Mouse (Mus musculus): ENCODE measurements around the gene Rpl23.

Rpl23 gene

DNA sequence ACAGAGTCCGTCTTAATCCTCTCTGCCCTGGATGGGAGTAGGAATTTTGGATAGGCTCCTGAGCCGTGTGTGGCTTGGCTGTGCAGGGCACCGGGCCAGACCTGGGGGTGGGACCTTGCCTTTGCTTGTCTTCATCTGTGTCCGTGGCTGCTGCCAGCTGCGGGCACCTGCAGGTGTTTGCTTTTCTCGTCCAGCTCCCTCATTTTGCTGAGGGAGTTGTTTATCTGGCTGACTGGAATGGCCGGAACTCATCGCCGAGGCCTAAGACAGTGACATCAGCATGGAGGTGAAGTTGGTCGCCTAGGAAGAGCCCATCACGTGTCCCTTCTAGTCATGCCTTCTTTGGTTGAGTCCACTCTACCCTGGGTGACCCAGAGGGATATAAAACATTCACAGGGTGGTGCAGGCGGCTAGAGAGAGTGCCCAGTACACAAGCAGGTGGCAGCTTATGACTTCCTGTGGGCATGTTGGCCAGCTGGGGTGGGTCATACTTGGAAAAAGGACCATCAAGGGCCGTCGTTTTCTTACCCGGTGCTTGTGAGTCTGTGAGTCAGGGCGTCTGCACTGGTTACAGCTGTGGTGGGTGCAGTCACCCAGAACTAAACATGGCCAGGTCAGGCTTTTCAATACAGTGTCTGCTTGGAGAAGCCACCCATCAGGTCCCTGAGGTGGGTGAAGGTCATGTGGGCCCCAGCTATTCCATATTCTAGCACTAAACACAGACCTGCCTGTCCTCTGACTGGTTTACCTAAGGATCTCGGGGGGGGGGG is 31.7 kb upstream of the Rpl23 start:
- DNase-seq (ENCODE audit: low spot score): no peak

DNA sequence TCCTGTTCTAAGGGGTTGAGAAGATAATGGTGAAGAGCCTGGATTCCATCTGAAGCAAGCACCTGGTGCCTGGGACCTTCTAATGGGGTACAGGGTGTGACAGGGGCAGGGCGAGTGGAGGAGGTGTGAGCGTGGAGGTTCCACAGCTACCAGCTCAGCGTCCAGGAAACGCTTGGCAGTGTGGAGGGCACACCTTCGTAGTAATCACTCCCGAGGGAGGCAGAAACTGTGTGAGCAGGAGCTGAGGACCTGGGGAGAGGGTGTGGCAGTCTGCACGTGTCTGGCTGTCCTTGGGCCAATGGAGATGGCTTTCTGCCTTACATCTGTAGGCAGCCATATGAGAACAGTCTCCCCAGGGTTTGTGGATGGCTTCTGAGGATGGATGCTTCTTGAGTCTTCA is 30.8 kb upstream of the Rpl23 start:
- no peak for DNase-seq (ENCODE audit: low spot score)

GRCm38 (mm10) chr11:97812491-97812921 is 30.3 kb upstream of the Rpl23 start:
- DNase-seq (ENCODE audit: low spot score): no peak

GRCm38 (mm10) chr11:97811569-97812362 is 29.5 kb upstream of the Rpl23 start:
- DNase-seq (ENCODE audit: low spot score): no peak

DNA sequence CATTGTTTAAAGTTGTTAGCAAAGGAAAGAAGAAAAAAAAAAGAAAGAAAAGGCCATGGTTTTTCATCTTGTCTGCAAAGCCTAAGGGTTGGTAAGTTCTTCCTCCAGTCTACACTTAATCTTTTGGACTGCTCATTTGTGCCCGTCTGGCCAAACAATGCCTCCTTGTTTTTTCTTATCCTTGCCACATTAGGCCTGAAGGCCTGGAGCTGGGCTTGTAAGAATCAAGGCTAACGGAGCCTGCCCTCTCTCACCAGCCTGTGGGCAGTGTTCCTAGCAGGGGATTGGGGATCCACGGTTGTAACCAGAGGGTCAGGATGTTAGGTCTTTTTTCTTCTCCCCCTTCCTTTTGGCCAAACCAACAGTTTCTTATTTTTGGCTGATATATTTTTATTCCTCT is 28.7 kb upstream of the Rpl23 start:
- DNase-seq (ENCODE audit: low spot score): no peak

DNA sequence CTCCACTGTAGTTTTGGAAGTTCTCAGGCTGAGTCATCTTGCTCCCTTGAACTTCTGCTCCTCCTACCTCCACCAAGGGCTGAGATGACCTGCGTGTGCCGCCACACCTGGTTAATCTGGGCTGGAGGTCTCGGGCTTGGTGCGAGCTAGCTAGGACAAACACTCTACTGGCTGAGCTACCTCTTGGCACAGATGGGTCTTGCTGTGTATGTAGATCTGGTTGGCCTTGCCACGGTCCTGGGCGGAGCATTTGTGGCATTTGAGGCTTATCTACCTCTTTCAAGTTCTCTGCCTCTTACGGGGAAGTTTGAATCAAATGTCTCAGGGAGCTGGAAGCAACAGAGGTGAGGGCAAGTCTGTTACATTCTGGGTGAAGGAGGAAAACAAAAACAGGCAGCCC is 28.1 kb upstream of the Rpl23 start:
- peak; percentile 76 for DNase-seq (ENCODE audit: low spot score)

DNA sequence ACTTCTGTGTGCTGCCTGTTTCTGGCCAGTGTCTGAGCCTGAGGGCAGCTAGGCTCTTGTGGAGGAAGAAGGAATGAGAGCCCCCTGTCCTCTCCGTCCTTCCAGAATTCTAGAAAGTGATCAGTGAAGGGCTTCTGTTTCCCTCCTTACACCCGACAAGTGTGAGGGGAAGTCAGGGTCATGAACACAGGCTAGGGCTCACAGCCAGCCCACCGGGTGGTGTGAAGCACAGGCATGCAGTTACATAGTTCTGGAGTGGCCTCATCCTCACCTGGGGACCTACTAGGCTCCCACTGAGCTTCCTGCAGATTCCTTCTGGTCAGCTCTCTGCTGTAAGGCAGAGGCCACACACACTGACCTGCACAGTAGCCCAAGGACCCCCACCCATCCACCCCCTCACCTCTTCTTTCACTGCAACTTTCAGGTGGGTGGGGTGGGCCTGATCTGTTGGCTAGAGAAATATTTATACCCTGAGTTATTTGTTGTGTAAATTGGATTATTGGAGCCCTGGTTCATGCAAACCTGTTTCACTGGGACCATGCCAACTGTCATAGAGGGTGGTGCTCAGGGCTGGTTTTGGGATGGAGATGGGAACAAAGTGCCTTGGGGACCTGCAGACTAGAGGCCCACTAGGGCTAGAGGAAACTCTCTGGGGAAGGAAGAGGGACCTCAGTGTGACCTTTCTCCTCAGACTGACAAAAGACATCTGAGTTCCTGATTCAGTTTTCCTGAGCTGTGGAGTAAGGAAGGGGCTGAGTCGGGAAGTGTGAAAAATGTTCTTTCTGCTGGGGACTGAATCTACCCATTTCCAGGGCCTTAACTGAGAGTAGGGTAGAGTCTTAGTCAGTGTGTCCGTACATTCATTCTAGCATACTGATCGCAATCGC is 27.2 kb upstream of the Rpl23 start:
- no peak for DNase-seq (ENCODE audit: low spot score)

- DNase-seq (ENCODE audit: low spot score): no peak
Observed at GRCm38 (mm10) chr11:97808621-97809234, 26.5 kb upstream of the Rpl23 start.

GRCm38 (mm10) chr11:97808093-97808492 is 25.9 kb upstream of the Rpl23 start:
- DNase-seq (ENCODE audit: low spot score): peak; percentile 63

GRCm38 (mm10) chr11:97807626-97808025 is 25.4 kb upstream of the Rpl23 start:
- DNase-seq (ENCODE audit: low spot score): no peak

- DNase-seq (ENCODE audit: low spot score): no peak
Observed at GRCm38 (mm10) chr11:97806613-97806964, 24.4 kb upstream of the Rpl23 start.

DNA sequence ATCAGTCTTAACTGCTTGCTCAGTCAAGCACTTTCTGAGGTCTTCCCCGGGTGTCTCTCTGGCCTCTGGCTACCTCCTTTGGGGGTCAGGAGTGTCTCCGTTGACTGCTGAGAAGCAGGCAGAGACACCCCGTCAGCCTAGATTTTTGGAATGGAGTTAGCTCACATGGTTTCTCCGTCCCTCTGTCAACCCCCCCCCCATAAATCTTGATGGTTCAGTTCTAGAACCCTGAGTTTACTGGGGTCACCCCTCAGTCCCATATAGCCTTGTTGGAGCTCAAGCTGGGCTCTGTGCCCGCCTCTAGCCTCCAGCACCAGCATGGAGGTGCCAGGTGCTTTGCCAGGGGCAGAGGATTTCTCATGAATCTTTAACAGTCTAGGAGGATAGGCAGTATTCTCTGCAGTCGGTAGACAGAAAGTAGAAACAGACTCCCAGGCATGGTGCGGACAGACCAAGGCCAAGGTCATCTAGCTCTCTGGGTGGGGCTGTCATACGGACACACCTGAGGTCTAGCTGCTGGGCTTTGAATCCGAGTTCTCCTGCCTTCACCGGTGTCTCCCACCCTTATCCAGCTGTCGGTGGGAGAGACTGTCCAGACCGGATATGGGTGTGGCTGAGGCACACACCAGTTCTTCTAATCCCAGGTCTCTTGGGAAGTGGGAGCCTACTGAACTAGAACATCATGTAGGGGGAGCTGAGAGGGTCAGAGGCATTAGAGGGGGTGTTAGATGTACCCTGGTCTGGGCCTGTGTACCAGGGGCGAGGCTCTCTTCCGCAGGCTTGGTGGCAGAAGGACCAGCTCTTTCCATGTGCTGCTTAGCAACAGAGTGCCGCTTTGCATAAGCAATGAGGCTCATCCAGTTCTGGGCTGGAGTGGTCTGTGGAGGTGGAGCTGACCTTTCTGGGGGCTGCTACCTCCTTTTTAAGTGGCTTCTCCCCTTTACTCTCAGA is 23.7 kb upstream of the Rpl23 start:
- DNase-seq (ENCODE audit: low spot score): no peak

- DNase-seq (ENCODE audit: low spot score): no peak
Observed at GRCm38 (mm10) chr11:97804841-97805661, 22.8 kb upstream of the Rpl23 start.

- DNase-seq (ENCODE audit: low spot score): no peak
Observed at GRCm38 (mm10) chr11:97803847-97804246, 21.6 kb upstream of the Rpl23 start.

GRCm38 (mm10) chr11:97802495-97802894 is 20.3 kb upstream of the Rpl23 start:
- DNase-seq (ENCODE audit: low spot score): no peak

DNA sequence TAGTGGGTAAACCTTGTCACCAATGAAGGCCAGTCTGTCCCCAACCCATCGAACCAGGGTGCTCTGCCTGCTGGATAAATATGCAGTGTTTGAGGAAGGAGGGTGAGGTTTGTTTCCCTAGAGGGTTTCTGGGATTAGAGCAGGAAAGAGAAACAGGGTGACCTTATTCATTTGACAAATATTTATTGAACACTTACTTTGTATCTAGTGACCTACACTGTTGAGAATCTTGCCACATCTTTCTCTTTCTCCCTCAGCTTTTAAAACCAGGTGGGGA is 19.9 kb upstream of the Rpl23 start:
- no peak for DNase-seq (ENCODE audit: low spot score)

- DNase-seq (ENCODE audit: low spot score): peak; percentile 62
Observed at GRCm38 (mm10) chr11:97801409-97802193, 19.4 kb upstream of the Rpl23 start.

- no peak for DNase-seq (ENCODE audit: low spot score)
Observed at GRCm38 (mm10) chr11:97800691-97801408, 18.6 kb upstream of the Rpl23 start.
